Mouse (Mus musculus) megakaryocyte, embryonic 14.5 days (primary cell): Measurements from ENCODE around the gene Saysd1.

Experiments
- FLI1 ChIP-seq: IDR thresholded peaks from 2 replicates; pipeline ENCODE4 v1.6.1; 2012; ENCODE audit warnings: low read length, inconsistent platforms, mixed read lengths
- GATA1 ChIP-seq: IDR thresholded peaks from 3 replicates; pipeline ENCODE4 v1.6.1; 2012; ENCODE audit warnings: mixed read lengths, low read length, inconsistent platforms, borderline replicate concordance

GRCm38 (mm10) chr14:20169251-20169650 is 30.9 kb upstream of the Saysd1 start:
- TF ChIP-seq GATA1 (no peak), FLI1 (no peak)
